Mouse (Mus musculus) neural tube, embryonic 10.5 days (tissue): ENCODE measurements around the gene Vmn1r199.
"Not testable (repeated sequence)": the region's sequence is repeated elsewhere in the genome, so short reads cannot be mapped to it uniquely, and the experiment has no call there.

Experiments used
- DNase-seq: peaks from one replicate; pipeline ENCODE4 v3.0.0-alpha.2; 2017; ENCODE audit warnings: low spot score; ENCODE audit errors: extremely low spot score

The Vmn1r199 gene

GRCm38 (mm10) chr13:22379518-22379917, at the start of gene Vmn1r199:
Vmn1r199 (plus strand) TSS chr13:22379818.
- DNase-seq, result no peak

- no peak for DNase-seq
These were observed 46.3 kb upstream of the Vmn1r199 start for GRCm38 (mm10) chr13:22333269-22333668.

GRCm38 (mm10) chr13:22335565-22335964, 44.1 kb upstream of the Vmn1r199 start:
- DNase-seq, result no peak

DNA sequence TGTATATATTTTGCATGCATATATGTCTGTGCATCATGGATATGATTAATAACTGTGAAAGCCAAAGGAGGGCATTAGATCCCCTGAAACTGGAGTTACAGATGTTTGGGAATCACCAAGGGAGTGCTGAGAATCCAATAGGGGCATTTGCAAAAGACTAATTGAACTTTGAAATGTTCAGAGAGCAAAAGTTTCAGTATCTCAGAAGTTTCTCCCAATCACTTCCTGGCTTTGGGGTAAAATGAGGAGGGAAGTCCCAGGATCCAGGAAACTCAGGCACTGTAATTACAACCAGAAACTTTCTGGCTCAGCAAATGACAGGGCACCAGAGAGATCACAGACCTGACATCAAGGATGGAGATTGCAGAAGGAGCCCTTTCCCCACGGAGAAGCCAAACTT, 29.6 kb upstream of the Vmn1r199 start, which contains the start of gene Vmn1r198:
Gene Vmn1r198 (plus strand): TSS at position 301 of the 400 bp plus-strand sequence.
- DNase-seq, result no peak

- no peak for DNase-seq
These were observed 28.8 kb upstream of the Vmn1r199 start for GRCm38 (mm10) chr13:22350813-22351212.

- not testable (repeated sequence) for DNase-seq
These were observed 1.5 kb downstream of the Vmn1r199 start for GRCm38 (mm10) chr13:22381128-22381527.

- no peak for DNase-seq
These were observed 3.8 kb downstream of the Vmn1r199 start for GRCm38 (mm10) chr13:22383401-22383800.

DNA sequence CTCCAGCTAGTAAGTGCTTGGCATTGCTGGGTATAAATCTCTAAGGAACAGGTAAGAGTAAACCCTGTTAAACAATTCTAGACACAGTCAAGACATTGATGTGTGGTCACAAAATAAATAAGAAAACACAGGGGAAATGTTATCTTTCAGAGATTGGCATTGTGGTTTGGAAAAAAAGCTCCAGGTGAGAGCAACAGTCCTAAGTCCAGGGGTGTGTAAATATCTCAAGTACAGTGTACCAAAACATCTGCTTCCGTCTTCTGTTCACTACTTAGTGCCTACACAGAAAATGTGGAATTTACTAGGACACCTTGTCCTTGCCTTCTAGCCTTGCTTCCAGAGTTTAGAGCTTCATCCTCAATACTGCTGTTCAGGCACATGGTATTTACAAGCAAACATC, 7.4 kb downstream of the Vmn1r199 start:
- DNase-seq, result no peak

DNA sequence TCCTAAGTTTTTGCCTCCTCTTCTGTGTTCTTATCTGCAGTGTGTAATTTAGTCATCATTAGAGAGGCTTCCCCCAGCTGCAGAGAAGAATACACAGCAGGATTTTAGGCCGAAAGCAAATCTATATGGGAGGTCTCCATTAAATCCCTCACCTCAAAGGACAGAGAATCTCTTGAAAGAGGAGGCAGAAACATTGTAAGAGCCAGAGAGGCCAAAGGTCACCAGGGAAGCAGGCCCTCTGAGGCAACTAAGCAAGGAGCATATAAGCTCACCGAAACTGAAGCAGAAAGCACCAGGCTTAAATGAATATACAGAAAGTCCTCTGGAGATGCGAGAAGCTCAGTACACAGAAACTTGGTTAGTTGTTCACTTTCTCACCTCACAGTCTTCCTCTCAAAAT, 10.5 kb downstream of the Vmn1r199 start, which contains the start of gene Vmn1r200:
Gene Vmn1r200 (plus strand): TSS at position 301 of the 400 bp plus-strand sequence.
- DNase-seq, result no peak

DNA sequence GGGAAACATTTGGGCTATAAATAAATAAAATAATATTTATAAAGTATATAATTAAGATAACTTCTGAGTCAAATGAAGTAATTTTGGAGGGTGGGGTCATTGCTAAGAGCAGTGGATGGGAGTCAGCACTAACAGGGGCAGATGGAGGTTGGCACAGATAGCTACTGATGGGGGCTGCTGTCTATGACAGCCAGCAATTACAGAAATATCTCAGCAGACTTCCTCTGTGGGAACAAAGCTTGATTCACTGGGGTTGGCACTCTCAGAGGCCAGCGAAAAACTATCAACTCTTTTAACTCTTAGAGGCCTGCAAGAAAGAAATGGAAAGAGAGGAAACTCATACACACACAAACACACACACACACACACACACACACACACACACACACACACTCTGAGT, 23.4 kb downstream of the Vmn1r199 start:
- DNase-seq, result no peak
